Comparison of ENCODE assay signal across 25 mouse cellular contexts in the genomic region with DNA sequence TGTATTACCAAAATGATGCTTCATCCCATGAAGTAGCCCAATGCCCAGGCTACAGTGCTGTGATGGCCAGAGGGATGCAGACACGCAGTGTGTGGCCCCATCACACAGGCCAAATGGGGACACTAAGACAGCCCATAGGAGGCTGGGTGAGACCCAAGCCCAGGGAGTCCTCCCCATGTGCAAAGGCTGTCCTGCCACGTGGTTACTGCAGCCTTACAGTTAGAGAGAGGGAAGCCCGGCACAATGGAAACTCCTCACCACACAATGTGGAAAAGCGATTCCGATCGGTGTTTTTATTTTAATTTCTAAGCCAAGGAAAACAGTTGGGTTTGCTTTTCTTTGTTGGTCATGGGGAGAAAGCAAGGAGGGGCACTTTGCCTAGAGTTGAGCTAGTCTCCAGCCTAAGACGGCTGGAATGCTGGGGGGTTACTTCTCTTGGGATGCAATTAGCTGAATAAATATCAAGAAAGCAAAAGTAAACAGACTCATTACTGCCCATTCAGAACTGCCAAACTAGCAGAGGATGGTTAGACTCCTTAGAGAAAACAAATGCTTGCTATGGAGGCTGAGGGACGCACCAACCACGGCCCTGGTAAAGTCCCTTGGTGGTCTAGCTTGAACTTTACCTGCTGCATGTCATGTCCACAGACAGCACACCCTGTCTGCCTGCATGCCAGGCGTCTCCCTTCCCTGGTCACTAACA. TPM values are rescaled to one million over a fixed set of nuclear protein-coding genes. Genes with fewer than 3 reads are reported as not detected.
A peak's percentile ranks its signal among the peaks of the same experiment; 100 is the strongest.
DNase-seq lines count a peak whose midpoint lies in the region; ATAC-seq lines count a peak whose summit lies in the region.
"Had no signal": no experiment of that assay in that cellular context is flagged by ENCODE, and none has a peak within 500 bp of the region (broad histone marks: within the 10 kb centered on the region; RNA-seq: fewer than 3 reads in every experiment).

No protein-coding gene starts in this region.

- no peaks in the 10 kb centered on the region for H3K27me3 ChIP-seq in heart, embryonic 11.5 days (ENCODE audit: control insufficient read depth, insufficient read depth, low read length)
- H3K27me3 ChIP-seq in kidney, embryonic 16.5 days (ENCODE audit: insufficient read depth, low read length) = no peaks in the 10 kb centered on the region
- H3K27me3 ChIP-seq in kidney, embryonic 14.5 days (ENCODE audit: control insufficient read depth, insufficient read depth, low read length) = no peaks in the 10 kb centered on the region
- no peaks in the 10 kb centered on the region for H3K27me3 ChIP-seq in lung, embryonic 16.5 days (ENCODE audit: control insufficient read depth, insufficient read depth, low read depth, low read length)
- no peaks in the 10 kb centered on the region for H3K27me3 ChIP-seq in limb, embryonic 15.5 days
- H3K27me3 ChIP-seq: liver, embryonic 15.5 days; midbrain, embryonic 13.5 days; neural tube, embryonic 15.5 days; Patski; stomach, embryonic 15.5 days had no signal

- H3K9ac ChIP-seq in heart, embryonic 11.5 days (ENCODE audit: low read depth, low read length) = no peak overlapping the region
- no peak overlapping the region for H3K9ac ChIP-seq in kidney, embryonic 16.5 days (replicated peaks; ENCODE audit: low read length)
- H3K9ac ChIP-seq in kidney, embryonic 14.5 days (ENCODE audit: low read depth, low read length) = no peak overlapping the region
- H3K9ac ChIP-seq in lung, embryonic 16.5 days (ENCODE audit: low read length) = no peak overlapping the region
- no peak overlapping the region for H3K9ac ChIP-seq in limb, embryonic 15.5 days
- H3K9ac ChIP-seq: forebrain, postnatal 0 days; liver, embryonic 15.5 days; midbrain, embryonic 13.5 days; neural tube, embryonic 15.5 days; stomach, embryonic 15.5 days had no signal

- WGBS in heart, embryonic 11.5 days (ENCODE audit: insufficient replicate concordance) = 68% methylated on average over 10 of the region's 10 CpGs
- WGBS in kidney, embryonic 16.5 days = 58% methylated on average over 10 of the region's 10 CpGs
- 71% methylated on average over 10 of the region's 10 CpGs for WGBS in kidney, embryonic 14.5 days
- 62% methylated on average over 10 of the region's 10 CpGs for WGBS in lung, embryonic 16.5 days
- WGBS in limb, embryonic 15.5 days = 69% methylated on average over 10 of the region's 10 CpGs

- H3K4me3 ChIP-seq in heart, embryonic 11.5 days (ENCODE audit: low read depth, low read length) = no peak overlapping the region
- no peak overlapping the region for H3K4me3 ChIP-seq in kidney, embryonic 16.5 days (ENCODE audit: low read length)
- H3K4me3 ChIP-seq in kidney, embryonic 14.5 days (ENCODE audit: low read length) = no peak overlapping the region
- H3K4me3 ChIP-seq in lung, embryonic 16.5 days (ENCODE audit: low read length) = no peak overlapping the region
- no peak overlapping the region for H3K4me3 ChIP-seq in limb, embryonic 15.5 days
- H3K4me3 ChIP-seq: liver, embryonic 15.5 days; megakaryocyte, embryonic 14.5 days; midbrain, embryonic 13.5 days; neural tube, embryonic 15.5 days; stomach, embryonic 15.5 days had no signal

- no peak overlapping the region for H3K4me2 ChIP-seq in heart, embryonic 11.5 days
- no peak overlapping the region for H3K4me2 ChIP-seq in kidney, embryonic 16.5 days (replicated peaks; ENCODE audit: low read depth, low read length)
- H3K4me2 ChIP-seq in kidney, embryonic 14.5 days (replicated peaks; ENCODE audit: low read depth, low read length) = no peak overlapping the region
- H3K4me2 ChIP-seq in lung, embryonic 16.5 days (ENCODE audit: low read depth, low read length) = no peak overlapping the region
- no peak overlapping the region for H3K4me2 ChIP-seq in limb, embryonic 15.5 days
- H3K4me2 ChIP-seq: liver, embryonic 15.5 days; midbrain, embryonic 13.5 days; neural tube, embryonic 15.5 days; stomach, embryonic 15.5 days had no signal

- no peak overlapping the region; the same call in 1 of the 2 replicates for H3K27ac ChIP-seq in heart, embryonic 11.5 days (ENCODE audit: low read depth, low read length)
- 0 out of 2 replicates have a peak overlapping the region, but pooled peaks have one; percentile 43 for H3K27ac ChIP-seq in kidney, embryonic 16.5 days (ENCODE audit: low read length)
- H3K27ac ChIP-seq in kidney, embryonic 14.5 days (ENCODE audit: low read depth, low read length) = no peak overlapping the region
- 0 out of 2 replicates have a peak overlapping the region, but pooled peaks have one; percentile 12 for H3K27ac ChIP-seq in lung, embryonic 16.5 days (ENCODE audit: low read length)
- H3K27ac ChIP-seq in limb, embryonic 15.5 days = peak overlapping the region; percentile 61
- H3K27ac ChIP-seq: liver, embryonic 15.5 days; midbrain, embryonic 13.5 days; neural tube, embryonic 15.5 days; stomach, embryonic 15.5 days had no signal

- no peaks in the 10 kb centered on the region for H3K9me3 ChIP-seq in heart, embryonic 11.5 days (replicated peaks; ENCODE audit: control insufficient read depth, low read length)
- no peaks in the 10 kb centered on the region for H3K9me3 ChIP-seq in kidney, embryonic 16.5 days (ENCODE audit: low read length)
- no peaks in the 10 kb centered on the region for H3K9me3 ChIP-seq in kidney, embryonic 14.5 days (ENCODE audit: control insufficient read depth, low read length)
- no peaks in the 10 kb centered on the region for H3K9me3 ChIP-seq in lung, embryonic 16.5 days (ENCODE audit: control insufficient read depth, low read length)
- no peaks in the 10 kb centered on the region for H3K9me3 ChIP-seq in limb, embryonic 15.5 days
- H3K9me3 ChIP-seq: liver, embryonic 15.5 days; megakaryocyte, embryonic 14.5 days; midbrain, embryonic 13.5 days; neural tube, embryonic 15.5 days; stomach, embryonic 15.5 days had no signal

- peaks cover 30% of the 10 kb centered on the region for H3K4me1 ChIP-seq in heart, embryonic 11.5 days (ENCODE audit: control insufficient read depth, insufficient read depth, low read length)
- peaks cover 51% of the 10 kb centered on the region for H3K4me1 ChIP-seq in kidney, embryonic 16.5 days (ENCODE audit: insufficient read depth, low read length)
- H3K4me1 ChIP-seq in kidney, embryonic 14.5 days (ENCODE audit: control insufficient read depth, insufficient read depth, low read length) = peaks cover 16% of the 10 kb centered on the region; the same call in 1 of the 2 replicates
- peaks cover 18% of the 10 kb centered on the region for H3K4me1 ChIP-seq in lung, embryonic 16.5 days (replicated peaks; ENCODE audit: control insufficient read depth, insufficient read depth, low read length)
- peaks cover 42% of the 10 kb centered on the region for H3K4me1 ChIP-seq in limb, embryonic 15.5 days
- H3K4me1 ChIP-seq: liver, embryonic 15.5 days had no signal

- no peak for DNase-seq in heart, adult 9 months (ENCODE audit: low spot score in 2 of 2)
- no peak for DNase-seq in lung, postnatal 4 days
- DNase-seq: adrenal gland, adult 2 months; cerebellum, adult 11 months; cerebellum, adult 9-11 months; forebrain, postnatal 0 days; gastrocnemius, postnatal 36 days; kidney, adult 11 months; layer of hippocampus, adult 9-11 months; liver; lung, postnatal 14 days; thymus, adult 18-20 months; thymus, postnatal 4 days had no signal

- peaks cover under 1% of the 10 kb centered on the region; the same call in 1 of the 2 replicates for H3K36me3 ChIP-seq in heart, embryonic 11.5 days (ENCODE audit: control insufficient read depth, insufficient read depth, low read length)
- peaks cover 3% of the 10 kb centered on the region; the same call in 1 of the 2 replicates for H3K36me3 ChIP-seq in kidney, embryonic 16.5 days (ENCODE audit: insufficient read depth, low read length)
- peaks cover 9% of the 10 kb centered on the region for H3K36me3 ChIP-seq in kidney, embryonic 14.5 days (ENCODE audit: control insufficient read depth, insufficient read depth, low read length)
- H3K36me3 ChIP-seq in lung, embryonic 16.5 days (ENCODE audit: control insufficient read depth, insufficient read depth, low read length) = 0 out of 2 replicates have a peak, but pooled peaks cover 3% of the 10 kb centered on the region
- H3K36me3 ChIP-seq in limb, embryonic 15.5 days = peaks cover 31% of the 10 kb centered on the region
- H3K36me3 ChIP-seq: neural tube, embryonic 15.5 days; stomach, embryonic 15.5 days had no signal

- ATAC-seq in heart, embryonic 11.5 days (replicated peaks; ENCODE audit: insufficient number of reproducible peaks, low FRiP score, low TSS enrichment) = peak; percentile 49; the same call in 1 of the 2 replicates
- ATAC-seq in kidney, embryonic 16.5 days (ENCODE audit: low FRiP score, low TSS enrichment) = no peak
- no peak for ATAC-seq in kidney, embryonic 14.5 days (ENCODE audit: low FRiP score, low TSS enrichment)
- no peak for ATAC-seq in lung, embryonic 16.5 days (ENCODE audit: low read depth)
- no peak for ATAC-seq in limb, embryonic 15.5 days (ENCODE audit: insufficient number of reproducible peaks, low FRiP score, low TSS enrichment, low read depth)
- no peak for ATAC-seq in activated CD4-positive, CD25-positive, alpha-beta regulatory T cell, adult 4 months
- ATAC-seq: forebrain, postnatal 0 days; midbrain, embryonic 13.5 days; Patski had no signal

RNA-seq across cellular contexts. Expression of gene Angptl2, which starts 7.9 kb away (rescaled TPM):
- polyA plus RNA-seq in heart, embryonic 11.5 days (2014; fragmentation: Nextera tagmentation; extraction: Ambion mirVana) = 34.3 and 47.8 TPM in 2 replicates
- 46.2 and 46.5 TPM in 2 replicates for polyA plus RNA-seq in kidney, embryonic 16.5 days (2015; fragmentation: Nextera tagmentation; extraction: Ambion mirVana)
- 21.1 and 27.0 TPM in 2 replicates for polyA plus RNA-seq in kidney, embryonic 14.5 days (2014; fragmentation: Nextera tagmentation; extraction: Ambion mirVana)
- 35.8 TPM in 2 replicates for polyA plus RNA-seq in lung, embryonic 16.5 days (2015; fragmentation: Nextera tagmentation; extraction: Ambion mirVana)
- polyA plus RNA-seq in limb, embryonic 15.5 days (2015; fragmentation: Nextera tagmentation; extraction: Ambion mirVana) = 112 and 135 TPM in 2 replicates
- 10 to 100 TPM in 1 of 2 experiments, 1 to 10 TPM in 1; 7.8 to 11.3 TPM for polyA plus RNA-seq in activated CD4-positive, CD25-positive, alpha-beta regulatory T cell, adult 4 months (2017; shearing (Covaris generic))

Comparison
In these comparisons a context has a peak if more than half of its experiments do, and no peak if none do; other contexts are left out.
1. H3K27ac ChIP-seq: peak in kidney, embryonic 16.5 days (single experiment), lung, embryonic 16.5 days (single experiment) and limb, embryonic 15.5 days (single experiment); none in heart, embryonic 11.5 days (single experiment) and kidney, embryonic 14.5 days (single experiment).